8 mouse cellular contexts compared by ENCODE assay signal in the genomic region with DNA sequence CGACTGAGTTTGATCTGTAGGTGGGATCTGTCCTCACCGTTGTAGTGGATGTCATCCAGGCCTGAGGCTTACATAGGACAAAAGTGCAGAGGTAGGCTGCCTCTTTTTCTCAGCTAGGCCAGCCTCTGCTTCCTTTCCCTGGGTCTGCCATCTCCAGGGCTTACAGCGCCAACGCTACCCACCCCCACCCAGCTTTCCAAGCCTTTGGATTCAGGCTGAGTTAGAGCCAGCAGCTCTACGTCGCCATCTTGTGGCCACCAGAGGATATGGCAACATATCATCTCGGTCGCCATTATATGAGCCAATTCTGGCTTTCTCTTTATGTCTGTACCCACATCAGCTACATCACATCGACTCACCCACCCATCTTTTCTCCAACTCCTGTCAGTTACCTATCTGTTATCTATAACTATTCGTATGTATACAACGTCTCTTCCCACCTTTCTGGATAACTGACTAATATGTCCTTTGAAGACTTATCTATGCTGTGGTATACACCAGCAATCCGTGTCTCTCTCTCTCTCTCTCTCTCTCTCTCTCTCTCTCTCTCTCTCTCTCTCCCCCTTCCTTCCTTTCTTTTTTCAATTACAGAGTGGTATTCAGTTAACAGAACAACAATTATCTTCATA.
A peak's percentile ranks its signal among the peaks of the same experiment; 100 is the strongest.
DNase-seq lines count a peak whose midpoint lies in the region; ATAC-seq and TF ChIP-seq lines count a peak whose summit lies in the region.

No protein-coding gene starts in this region.

- no peak overlapping the region for H3K9ac ChIP-seq in heart, adult 2 months (ENCODE audit: low read depth, low read length)
- H3K9ac ChIP-seq in liver, embryonic 14.5 days (replicated peaks) = no peak overlapping the region
- no peak overlapping the region for H3K9ac ChIP-seq in neural tube, embryonic 12.5 days

- H3K4me3 ChIP-seq in heart, adult 2 months = no peak overlapping the region
- H3K4me3 ChIP-seq in liver, embryonic 14.5 days (ENCODE audit: insufficient read depth in 1 of 2, low read depth in 2 of 2, low read length in 2 of 2) = no peak overlapping the region
- no peak overlapping the region for H3K4me3 ChIP-seq in neural tube, embryonic 12.5 days

- H3K36me3 ChIP-seq in heart, adult 2 months (ENCODE audit: control insufficient read depth, insufficient read depth, low read length) = no peaks in the 10 kb centered on the region
- H3K36me3 ChIP-seq in liver, embryonic 14.5 days (replicated peaks; ENCODE audit: control insufficient read depth, insufficient read depth, low read depth) = no peaks in the 10 kb centered on the region
- no peaks in the 10 kb centered on the region for H3K36me3 ChIP-seq in neural tube, embryonic 12.5 days

- DNase-seq in A20 (ENCODE audit: low read depth, low spot score) (peak; percentile 65), MEL-GATA-1-ER (ENCODE audit: extremely low read depth, low read depth) (peak; percentile 47)
- peak; percentile 75 to 78 for DNase-seq in cerebellum, postnatal 14 days
- DNase-seq in heart, adult 2 months = peak; percentile 37 to 59
- DNase-seq in kidney, adult 8-10 months = peak; percentile 26 to 29
- DNase-seq in liver, embryonic 14.5 days (ENCODE audit: low read depth in 3 of 3, low spot score in 3 of 3) = peak; percentile 11 to 26 (median 23)
- peak; percentile 65 for DNase-seq in yolk sac, embryonic 10.5 days (ENCODE audit: low spot score)

- 5% methylated on average over 12 of the region's 12 CpGs for WGBS in heart, adult 2 months
- WGBS in liver, embryonic 14.5 days (ENCODE audit: insufficient replicate concordance) = 4% methylated on average over 12 of the region's 12 CpGs
- 11% methylated on average over 12 of the region's 12 CpGs for WGBS in neural tube, embryonic 12.5 days

- H3K79me2 ChIP-seq in heart, adult 2 months (replicated peaks; ENCODE audit: control insufficient read depth, insufficient read depth, low read length) = no peaks in the 10 kb centered on the region

- H3K27ac ChIP-seq in heart, adult 2 months = no peak overlapping the region
- H3K27ac ChIP-seq in liver, embryonic 14.5 days = no peak overlapping the region
- no peak overlapping the region for H3K27ac ChIP-seq in neural tube, embryonic 12.5 days

- peak; percentile 91 for TF ChIP-seq CTCF in heart, adult 2 months (IDR thresholded peaks at IDR 0.05)
- peak; percentile 96 for TF ChIP-seq CTCF in liver, embryonic 14.5 days (IDR thresholded peaks at IDR 0.05; ENCODE audit: low read depth)

- no peak overlapping the region for H3K4me2 ChIP-seq in liver, embryonic 14.5 days (ENCODE audit: low read depth)
- peak overlapping the region; percentile 30; the same call in 1 of the 2 replicates for H3K4me2 ChIP-seq in neural tube, embryonic 12.5 days (replicated peaks)

- no peaks in the 10 kb centered on the region for H3K9me3 ChIP-seq in liver, embryonic 14.5 days (ENCODE audit: control insufficient read depth, low read length)
- H3K9me3 ChIP-seq in neural tube, embryonic 12.5 days = no peaks in the 10 kb centered on the region

- TF ChIP-seq EP300 in heart, adult 2 months (IDR thresholded peaks at IDR 0.05; ENCODE audit: insufficient read depth, low read depth, low read length) = peak; percentile 58; the same call in 1 of the 2 replicates
- no peak for TF ChIP-seq EP300 in liver, embryonic 14.5 days (IDR thresholded peaks at IDR 0.05; ENCODE audit: low read depth)

- no peak for ATAC-seq in liver, embryonic 14.5 days (ENCODE audit: insufficient read depth)
- ATAC-seq in neural tube, embryonic 12.5 days (ENCODE audit: low FRiP score, low read depth) = peak; percentile 89

- intact Hi-C loops in heart, adult 2 months (cut with DNase I) = loop anchor here (5.0 kb wide), 2 partner anchors 496 to 631 kb away; partner anchors contain the start of gene Klhdc10

- H3K4me1 ChIP-seq in heart, adult 2 months (ENCODE audit: control insufficient read depth, insufficient read depth, low read length) = peaks cover 1% of the 10 kb centered on the region; the same call in 1 of the 2 replicates
- no peaks in the 10 kb centered on the region for H3K4me1 ChIP-seq in liver, embryonic 14.5 days (replicated peaks; ENCODE audit: control insufficient read depth in 2 of 2, insufficient read depth in 2 of 2, low read length in 1 of 2)
- no peaks in the 10 kb centered on the region for H3K4me1 ChIP-seq in neural tube, embryonic 12.5 days

- no peak for TF ChIP-seq POLR2A in heart, adult 2 months (IDR thresholded peaks at IDR 0.05; ENCODE audit: insufficient read depth, low read depth, low read length)

- no peaks in the 10 kb centered on the region for H3K27me3 ChIP-seq in heart, adult 2 months (ENCODE audit: control insufficient read depth, insufficient read depth, low read length)
- no peaks in the 10 kb centered on the region for H3K27me3 ChIP-seq in liver, embryonic 14.5 days (ENCODE audit: control insufficient read depth, insufficient read depth, low read length)
- no peaks in the 10 kb centered on the region for H3K27me3 ChIP-seq in neural tube, embryonic 12.5 days (replicated peaks)

Comparison
In these comparisons a context has a peak if more than half of its experiments do, and no peak if none do; other contexts are left out.
1. DNase-seq: peak in every context shown above with its lines; median percentile 76 in cerebellum, postnatal 14 days; 65 in A20; 65 in yolk sac, embryonic 10.5 days; 48 in heart, adult 2 months; 47 in MEL-GATA-1-ER; 28 in kidney, adult 8-10 months; 23 in liver, embryonic 14.5 days.